Mouse (Mus musculus): Measurements from ENCODE around the gene Pfas.

DNA sequence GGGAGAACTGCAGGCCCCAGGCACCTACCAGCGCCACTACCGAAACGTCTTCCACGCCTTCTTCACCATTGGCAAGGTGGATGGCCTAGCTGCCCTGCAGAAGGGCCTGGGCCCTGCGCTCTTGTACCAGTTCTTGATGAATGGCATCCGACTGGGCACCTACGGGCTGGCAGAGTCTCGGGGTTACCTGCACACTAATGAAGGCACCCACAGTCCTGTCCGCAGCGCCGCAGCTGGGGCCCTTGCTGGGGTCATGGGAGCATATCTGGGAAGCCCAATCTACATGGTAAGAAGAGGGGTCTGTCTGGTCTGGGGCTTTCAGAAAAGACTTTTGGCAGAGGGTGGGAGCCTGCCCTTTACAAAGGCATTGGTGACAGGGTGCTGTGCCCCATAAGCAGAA, 39.5 kb downstream of the Pfas start:
- TF ChIP-seq MAX (IDR thresholded peaks at IDR 0.05; ENCODE audit: low read depth) (no peak), TCF12 (IDR thresholded peaks at IDR 0.05; ENCODE audit: insufficient read depth, poor library complexity, severe bottlenecking) (no peak)
